Mouse (Mus musculus) lung, postnatal 0 days (tissue): ENCODE data around the gene Mapk8ip1.

Experiments
- CTCF ChIP-seq: IDR thresholded peaks from 2 replicates; pipeline ENCODE4 v1.5.1; 2016; ENCODE audit warnings: antibody characterized with exemption, mild to moderate bottlenecking
- EP300 ChIP-seq: IDR thresholded peaks from 2 replicates; pipeline ENCODE4 v1.6.1; 2016; ENCODE audit warnings: antibody characterized with exemption, mild to moderate bottlenecking, control low read depth

GRCm38 (mm10) chr2:92384101-92384500, 17.0 kb downstream of the Mapk8ip1 start:
- TF ChIP-seq CTCF (no peak), EP300 (no peak)
